Mouse (Mus musculus): ENCODE data around the gene Gpatch2l. TPM values are rescaled to one million over a fixed set of nuclear protein-coding genes. Genes with fewer than 3 reads are reported as not detected.

The Gpatch2l gene
- total and polyA plus RNA-seq, 3 experiments = 5.5 to 8.5 (median 8.0) TPM

DNA sequence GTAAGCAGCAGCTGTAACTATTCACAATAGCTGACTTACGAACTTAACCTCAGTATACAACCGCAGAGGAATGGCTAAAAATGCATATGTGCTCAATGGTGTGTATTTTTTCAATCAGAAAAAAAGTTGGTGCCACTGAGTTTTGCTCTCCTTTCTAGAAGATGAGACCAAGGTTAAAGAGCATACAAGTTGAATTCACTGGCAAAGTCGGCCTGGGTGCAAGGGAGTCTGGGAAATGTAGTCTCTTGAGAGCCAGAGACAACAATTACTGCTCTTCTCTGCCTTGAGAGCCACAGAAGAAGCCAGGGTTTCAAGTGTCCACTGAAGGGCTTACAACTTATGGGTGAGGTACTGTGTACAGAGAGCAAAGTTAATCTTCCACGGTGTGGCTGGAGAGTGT, 88.2 kb downstream of the Gpatch2l start:
- Histone ChIP-seq H3K4me3 (replicated peaks in 1 of 3; ENCODE audit: low read depth in 2 of 3, low read length in 2 of 3, poor library complexity in 1 of 3) (no peak overlapping the region), H3K27me3 (replicated peaks) (peaks cover 64% of the 10 kb centered on the region), H3K9ac (ENCODE audit: insufficient read depth, low read depth) (no peak overlapping the region), H3K27ac (ENCODE audit: insufficient read depth, low read depth) (no peak overlapping the region), H3K36me3 (replicated peaks in 1 of 2; ENCODE audit: control insufficient read depth in 1 of 2, insufficient read depth in 1 of 2, low read length in 1 of 2) (no peaks in the 10 kb centered on the region), H3K79me2 (replicated peaks; ENCODE audit: control insufficient read depth, extremely low read depth, insufficient read depth, poor library complexity, severe bottlenecking) (no peaks in the 10 kb centered on the region), H3K9me3 (replicated peaks; ENCODE audit: low read length) (no peaks in the 10 kb centered on the region), H3K4me1 (ENCODE audit: control insufficient read depth in 1 of 2, insufficient read depth in 2 of 2) (peaks cover 0 to 15% of the 10 kb centered on the region in 2 experiments; a peak in 2 of 4 replicates), H3K4me2 (ENCODE audit: insufficient read depth, low read depth, poor library complexity, severe bottlenecking) (0 out of 2 replicates have a peak overlapping the region, but pooled peaks have one; percentile 7)
- no peak for DNase-seq (ENCODE audit: extremely low read depth)
- in situ Hi-C loops (cut with MboI; ENCODE audit: low pct_ligation_motif_present, low pct_unique_long_range_greater_than_20kb, low sequenced_read_pairs) (no loop called here), dilution Hi-C loops (cut with MboI; ENCODE audit: extremely low pct_ligation_motif_present, extremely low pct_unique_long_range_greater_than_20kb, low sequenced_read_pairs) (no loop called here)
- TF ChIP-seq CHD1 (IDR thresholded peaks at IDR 0.05; ENCODE audit: low read depth, low read length) (no peak), HCFC1 (IDR thresholded peaks at IDR 0.05; ENCODE audit: low read depth, low read length) (peak; percentile 77), USF1 (IDR thresholded peaks at IDR 0.05; ENCODE audit: low read depth, low read length) (no peak)

DNA sequence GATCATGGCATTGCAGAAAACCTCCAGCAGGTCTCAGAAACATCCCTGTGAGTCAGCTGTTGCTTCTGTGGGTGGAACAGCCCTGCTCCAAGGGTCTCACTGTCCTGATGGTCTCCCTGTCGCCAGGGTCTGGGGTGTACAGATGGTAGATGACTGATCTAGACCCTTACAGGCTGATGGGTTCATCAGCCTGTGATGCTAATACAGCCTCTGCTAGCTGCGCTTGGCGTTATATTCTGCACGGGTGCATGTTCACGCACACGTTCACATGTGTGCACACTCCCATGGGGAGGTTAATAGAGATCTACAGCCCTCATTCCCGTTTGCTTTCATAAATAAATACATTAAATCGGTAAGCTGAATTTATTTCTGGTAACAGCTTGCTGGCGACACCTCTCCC, 89.0 kb downstream of the Gpatch2l start:
- Histone ChIP-seq H3K36me3 (replicated peaks in 1 of 2; ENCODE audit: control insufficient read depth in 1 of 2, insufficient read depth in 1 of 2, low read length in 1 of 2) (no peaks in the 10 kb centered on the region), H3K4me2 (ENCODE audit: insufficient read depth, low read depth, poor library complexity, severe bottlenecking) (no peak overlapping the region), H3K27me3 (replicated peaks) (peaks cover 59% of the 10 kb centered on the region), H3K27ac (ENCODE audit: insufficient read depth, low read depth) (no peak overlapping the region), H3K9me3 (replicated peaks; ENCODE audit: low read length) (no peaks in the 10 kb centered on the region), H3K4me1 (ENCODE audit: control insufficient read depth in 1 of 2, insufficient read depth in 2 of 2) (peaks cover 0 to 13% of the 10 kb centered on the region in 2 experiments; a peak in 2 of 4 replicates), H3K9ac (ENCODE audit: insufficient read depth, low read depth) (no peak overlapping the region), H3K79me2 (replicated peaks; ENCODE audit: control insufficient read depth, extremely low read depth, insufficient read depth, poor library complexity, severe bottlenecking) (no peaks in the 10 kb centered on the region), H3K4me3 (replicated peaks in 1 of 3; ENCODE audit: low read depth in 2 of 3, low read length in 2 of 3, poor library complexity in 1 of 3) (no peak overlapping the region)
- TF ChIP-seq GABPA (IDR thresholded peaks at IDR 0.05; ENCODE audit: insufficient replicate concordance, low read depth, low read length) (no peak), MYC (IDR thresholded peaks at IDR 0.05; ENCODE audit: low read depth, low read length) (no peak), ZC3H11A (IDR thresholded peaks at IDR 0.05; ENCODE audit: low read depth, low read length) (no peak), ZMIZ1 (IDR thresholded peaks at IDR 0.05; ENCODE audit: low read depth, low read length) (no peak), ELF1 (IDR thresholded peaks at IDR 0.05; ENCODE audit: low read depth, low read length) (no peak), USF2 (conservative IDR thresholded peaks at IDR 0.05; ENCODE audit: low read depth, low read length) (no peak), E2F4 (IDR thresholded peaks at IDR 0.05; ENCODE audit: insufficient replicate concordance, low read depth, low read length) (no peak), POLR2AphosphoS2 (IDR thresholded peaks at IDR 0.05; ENCODE audit: low read depth, low read length) (no peak), CHD2 (IDR thresholded peaks at IDR 0.05; ENCODE audit: low read length) (no peak), POLR2A (IDR thresholded peaks at IDR 0.05; ENCODE audit: low read depth, low read length) (no peak), JUN (IDR thresholded peaks at IDR 0.05; ENCODE audit: insufficient read depth, low read depth, low read length) (no peak), JUND (conservative IDR thresholded peaks at IDR 0.05; ENCODE audit: low read depth, low read length) (no peak), USF1 (IDR thresholded peaks at IDR 0.05; ENCODE audit: low read depth, low read length) (no peak), KAT2A (IDR thresholded peaks at IDR 0.05; ENCODE audit: insufficient replicate concordance, low read length) (no peak), NRF1 (IDR thresholded peaks at IDR 0.05; ENCODE audit: low read depth, low read length) (no peak)
- in situ Hi-C loops (cut with MboI; ENCODE audit: low pct_ligation_motif_present, low pct_unique_long_range_greater_than_20kb, low sequenced_read_pairs) (no loop called here), dilution Hi-C loops (cut with MboI; ENCODE audit: extremely low pct_ligation_motif_present, extremely low pct_unique_long_range_greater_than_20kb, low sequenced_read_pairs) (no loop called here)
- no peak for DNase-seq (ENCODE audit: extremely low read depth)
